Mouse (Mus musculus): ENCODE data around the gene Hoxa10.

The Hoxa10 gene

DNA sequence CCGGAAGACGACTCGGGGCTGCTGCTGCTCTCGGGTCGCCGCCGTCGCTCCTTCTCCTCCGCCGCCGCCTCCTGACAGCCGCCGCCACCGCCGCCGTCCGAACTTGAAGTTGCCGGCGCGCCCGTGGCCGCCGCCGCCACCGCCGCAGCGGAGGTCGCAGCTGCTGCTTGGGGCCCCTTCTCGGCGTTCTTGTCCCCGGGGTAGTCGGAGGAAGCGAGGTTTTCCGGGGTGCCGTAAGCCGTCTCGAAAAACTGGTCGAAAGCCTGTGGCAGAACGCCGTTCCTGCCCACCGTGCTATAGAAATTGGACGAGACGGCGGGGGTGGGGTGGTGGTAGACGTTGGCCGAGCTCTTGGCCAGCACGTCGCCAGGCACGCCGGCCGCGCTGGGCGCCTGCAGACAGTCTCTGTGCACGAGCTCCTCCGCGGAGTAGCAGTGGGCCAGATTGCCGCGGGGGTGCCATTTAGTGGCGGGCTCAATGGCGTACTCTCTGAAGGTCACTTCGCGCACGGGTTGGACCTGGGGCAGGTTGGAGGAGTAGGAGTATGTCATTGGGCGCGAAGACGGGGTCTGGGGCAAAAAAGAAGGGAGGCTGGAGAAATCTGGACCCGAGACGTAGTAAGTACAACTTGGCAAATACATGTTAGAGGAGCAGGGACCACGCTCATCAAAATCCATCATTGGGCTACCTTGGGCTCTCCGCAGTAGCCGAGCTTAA lies 4.5 kb upstream of the Hoxa10 start:
- no peak for DNase-seq (ENCODE audit: low spot score in 2 of 2)

DNA sequence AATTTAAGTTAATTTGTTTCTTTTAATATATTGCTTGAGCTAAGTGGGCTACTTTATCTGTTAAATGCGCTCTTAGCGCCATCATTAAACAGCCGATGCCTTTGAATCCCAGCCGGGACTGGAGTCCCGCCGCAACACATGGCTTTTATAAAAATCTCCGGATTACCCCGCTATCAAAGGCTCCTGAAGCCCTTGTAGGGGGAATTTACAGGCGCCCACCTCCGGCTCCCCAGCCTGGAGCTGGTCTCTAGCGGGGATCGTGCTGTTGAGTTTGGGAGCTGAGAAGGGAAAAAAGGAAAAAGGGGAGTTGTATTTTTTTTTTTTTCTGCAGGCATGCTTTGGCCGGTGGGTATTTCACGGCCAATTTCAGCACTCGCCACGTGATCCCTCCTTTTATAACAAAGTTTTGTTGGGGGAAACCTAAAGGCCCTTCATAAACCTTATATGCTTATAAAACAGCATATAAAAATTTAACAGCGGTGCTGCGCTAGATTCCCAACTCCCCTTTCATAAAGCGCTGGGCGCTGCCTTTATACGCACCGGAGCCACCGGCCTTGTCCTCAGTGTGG lies 3.9 kb upstream of the Hoxa10 start:
- DNase-seq (ENCODE audit: low spot score in 2 of 2): no peak

DNA sequence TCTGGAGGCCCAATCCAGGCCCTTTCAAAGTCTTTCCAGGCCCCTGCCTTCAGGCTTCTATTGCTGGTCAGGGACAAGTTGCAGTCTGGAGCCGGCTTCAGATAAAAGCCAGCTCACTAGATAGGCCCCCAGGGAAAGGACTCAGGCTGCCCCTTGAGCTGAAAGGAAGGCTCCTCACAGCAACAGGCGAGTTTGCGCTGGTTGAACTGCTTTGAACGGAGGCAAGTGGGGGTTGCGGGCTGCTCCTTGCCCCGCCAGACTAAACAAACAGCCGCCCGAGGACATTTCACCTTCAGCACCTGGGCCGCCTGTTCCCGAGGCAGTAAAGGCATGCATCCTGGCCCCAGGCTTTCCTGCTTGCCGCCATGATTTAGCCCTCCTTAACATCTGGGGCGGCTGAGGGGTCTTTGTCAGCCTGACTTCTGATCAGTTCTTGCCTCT lies 3.0 kb upstream of the Hoxa10 start:
- no peak for DNase-seq (ENCODE audit: low spot score in 2 of 2)

DNA sequence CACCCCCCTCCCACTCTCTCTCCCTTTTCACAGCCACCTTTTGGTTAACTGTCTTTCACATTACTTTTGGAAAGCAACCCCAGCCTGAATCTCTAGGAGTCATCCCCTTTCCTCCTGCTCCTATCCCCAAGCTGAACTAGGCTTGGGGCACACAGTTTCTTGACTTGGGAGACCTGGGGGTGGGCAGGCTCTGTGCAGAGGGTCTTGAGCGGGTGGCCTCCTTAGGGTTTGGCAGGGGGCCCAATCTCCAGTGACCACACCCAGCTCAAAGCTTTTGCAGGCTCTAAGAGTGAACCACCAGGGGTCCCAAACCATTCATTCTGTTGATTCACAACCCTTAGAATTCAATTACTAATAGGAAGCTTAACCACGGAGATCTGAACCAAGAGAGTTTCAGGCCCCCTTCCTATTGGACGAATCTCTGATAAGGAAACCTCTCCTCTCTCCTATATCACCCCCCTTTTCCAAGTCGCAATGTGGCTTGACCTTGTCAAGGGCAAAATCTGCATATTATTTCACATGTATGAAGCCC lies 2.2 kb upstream of the Hoxa10 start:
- DNase-seq (ENCODE audit: low spot score in 2 of 2): no peak

DNA sequence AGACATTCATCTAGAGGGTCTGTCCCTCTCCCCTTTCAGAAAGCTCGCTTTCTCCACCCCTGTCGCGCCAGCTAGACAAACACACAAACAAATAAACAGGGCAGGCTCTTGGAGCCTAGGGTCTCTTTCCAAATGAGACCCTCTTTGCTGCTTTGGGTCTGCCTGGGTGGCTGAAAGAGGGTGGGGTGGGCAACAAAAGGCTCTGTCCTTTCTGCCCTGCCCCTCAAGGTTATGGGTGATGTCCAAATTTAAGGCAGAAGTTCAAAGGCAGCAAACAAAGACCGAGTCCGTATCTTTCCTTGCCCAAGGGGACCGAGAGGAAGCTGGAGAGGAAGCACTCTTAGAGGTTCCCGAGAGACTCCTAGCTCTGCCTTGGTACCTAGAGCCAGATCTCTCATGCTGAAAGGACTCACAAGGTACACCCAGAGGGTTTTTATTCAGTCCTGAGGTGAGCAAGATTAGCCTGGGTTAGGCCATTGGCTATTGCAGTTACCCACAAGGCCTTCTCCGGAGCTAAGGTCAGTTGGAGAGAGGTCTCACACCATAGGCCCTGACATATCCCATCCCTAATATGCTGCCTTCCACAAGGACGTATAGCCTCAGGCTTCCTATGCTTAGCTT lies 457 bp upstream of the Hoxa10 start:
- DNase-seq (ENCODE audit: low spot score in 2 of 2): no peak

DNA sequence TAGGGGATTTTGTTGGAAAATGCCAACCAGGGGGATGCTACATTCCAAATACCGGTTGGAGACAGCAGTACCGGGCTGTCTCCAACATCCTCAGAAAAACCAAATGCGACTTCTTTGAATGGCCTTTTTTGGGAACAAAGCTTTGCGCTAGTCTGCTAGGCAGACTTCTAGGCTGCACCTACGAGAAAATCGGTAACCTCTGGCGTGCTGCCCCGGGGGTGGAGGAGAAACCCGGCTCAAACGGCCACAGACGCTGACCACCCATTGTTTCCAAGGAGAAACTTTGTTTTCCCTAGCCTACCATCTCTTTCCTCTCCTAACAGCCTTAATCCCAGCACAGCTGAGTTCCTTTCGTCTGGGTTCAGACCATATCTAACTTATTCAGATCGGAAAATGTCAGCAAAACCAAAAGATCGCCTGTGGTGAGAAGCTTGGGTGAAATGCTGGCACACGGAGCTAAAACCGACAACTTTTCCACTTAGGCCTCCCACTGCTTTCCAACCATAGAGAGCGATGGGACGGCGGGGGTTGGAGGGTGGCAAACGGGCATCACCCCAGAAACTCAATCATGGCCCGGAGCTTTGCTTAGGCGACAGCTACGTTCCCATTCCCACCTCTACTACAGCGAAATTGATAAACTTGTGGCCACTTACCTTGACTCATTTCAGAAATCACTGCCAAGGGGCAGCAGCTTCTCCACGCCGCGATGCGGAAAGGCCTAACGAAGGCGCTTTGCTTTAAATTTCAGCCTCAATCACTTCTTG lies 847 bp downstream of the Hoxa10 start:
- DNase-seq (ENCODE audit: low spot score in 2 of 2): no peak

DNA sequence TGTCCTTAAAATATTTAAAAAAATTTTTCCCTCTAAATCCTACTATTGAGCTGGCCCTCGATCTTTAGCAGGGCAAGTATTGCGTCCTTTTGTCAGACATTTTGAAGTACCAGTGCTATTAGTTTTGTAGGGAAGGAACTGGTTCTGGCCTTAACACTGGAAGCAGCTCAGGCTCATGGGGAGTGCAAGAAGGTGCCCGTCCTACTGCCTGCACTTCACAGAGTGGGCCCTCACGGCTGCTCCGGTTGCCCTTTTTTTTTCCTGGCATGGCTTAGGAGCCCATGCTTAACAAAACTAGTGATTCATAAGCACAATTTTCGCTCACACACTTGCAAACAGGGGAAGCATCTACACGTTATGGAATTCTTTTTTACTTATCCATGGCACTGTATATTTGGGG lies 1.7 kb downstream of the Hoxa10 start:
- DNase-seq (ENCODE audit: low spot score in 2 of 2): no peak

DNA sequence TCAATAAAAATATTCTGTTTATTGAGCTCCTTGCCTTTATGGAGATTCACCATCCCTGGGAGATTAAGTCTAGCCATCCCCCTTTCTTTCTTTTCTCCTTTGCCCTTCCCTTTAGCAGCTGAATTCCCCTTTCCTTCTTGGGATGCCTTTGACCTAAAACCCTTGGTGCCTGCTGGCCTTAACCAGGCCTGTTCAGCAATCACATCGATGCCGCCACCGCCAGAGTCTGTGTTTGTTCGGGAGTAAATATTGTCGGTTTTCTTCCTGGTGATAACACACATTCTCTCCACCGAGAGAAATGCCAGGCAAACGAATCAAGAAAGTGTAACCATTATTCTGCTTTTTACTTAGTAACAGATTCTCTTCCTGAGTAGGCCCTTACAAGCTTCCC lies 2.5 kb downstream of the Hoxa10 start:
- no peak for DNase-seq (ENCODE audit: low spot score in 2 of 2)

DNA sequence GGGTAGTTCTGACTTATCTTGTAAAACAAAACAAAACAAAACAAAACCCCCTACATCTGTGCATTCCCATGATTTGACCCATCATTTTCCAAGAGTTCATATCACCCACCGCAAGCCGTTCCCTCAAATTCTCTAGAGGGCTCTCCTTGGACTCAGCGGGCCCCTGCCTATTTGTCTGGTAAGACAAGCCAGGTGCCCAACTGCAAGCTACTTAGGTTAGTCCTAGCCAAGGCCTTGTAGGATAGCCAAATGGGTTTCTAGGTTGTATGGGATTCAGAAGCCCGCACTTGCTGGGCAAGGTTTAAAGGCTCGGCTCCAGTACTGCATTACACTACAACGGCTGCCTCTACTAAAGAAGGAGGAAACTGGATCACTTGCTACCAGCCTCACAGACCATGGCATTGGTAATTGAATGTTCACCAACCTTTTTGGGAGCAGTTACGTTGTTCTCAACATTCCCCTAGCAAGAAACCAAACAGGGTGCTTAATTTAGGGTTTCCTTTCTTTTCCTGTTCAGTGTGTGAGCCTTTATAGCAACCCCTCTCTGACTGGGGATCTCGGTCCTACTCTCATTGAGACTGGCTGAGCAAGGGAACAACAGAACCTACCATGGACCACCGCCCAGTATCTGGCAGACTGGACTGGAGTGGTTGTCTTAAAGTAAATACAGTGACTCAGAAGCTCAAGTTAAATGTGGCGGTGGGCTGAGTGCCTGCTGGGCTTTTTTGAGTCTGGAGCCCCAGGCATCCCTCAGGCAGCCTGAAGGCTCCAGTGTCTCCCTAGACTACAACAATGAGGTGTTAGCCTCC lies 3.1 kb downstream of the Hoxa10 start:
- no peak for DNase-seq (ENCODE audit: low spot score in 2 of 2)

DNA sequence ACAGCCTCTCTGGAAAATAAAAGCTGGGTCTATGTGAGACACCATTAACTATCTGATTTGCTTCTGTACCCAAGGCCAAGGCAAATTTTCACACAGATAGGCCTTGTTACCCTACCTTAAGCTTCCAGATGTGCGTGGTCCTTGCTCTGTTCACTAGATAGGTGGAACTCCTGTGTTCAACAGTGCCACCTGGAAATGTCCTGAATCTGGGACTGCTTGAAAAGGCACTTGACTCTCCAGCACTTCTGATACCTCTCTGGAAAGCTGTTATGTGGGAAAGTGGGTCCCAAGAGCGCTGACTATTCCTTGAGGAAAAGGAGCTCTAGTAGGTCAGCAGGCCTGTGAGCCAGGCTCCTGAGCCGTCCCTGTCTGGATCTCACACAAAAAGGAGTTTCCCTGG lies 3.8 kb downstream of the Hoxa10 start:
- DNase-seq (ENCODE audit: low spot score in 2 of 2): no peak

DNA sequence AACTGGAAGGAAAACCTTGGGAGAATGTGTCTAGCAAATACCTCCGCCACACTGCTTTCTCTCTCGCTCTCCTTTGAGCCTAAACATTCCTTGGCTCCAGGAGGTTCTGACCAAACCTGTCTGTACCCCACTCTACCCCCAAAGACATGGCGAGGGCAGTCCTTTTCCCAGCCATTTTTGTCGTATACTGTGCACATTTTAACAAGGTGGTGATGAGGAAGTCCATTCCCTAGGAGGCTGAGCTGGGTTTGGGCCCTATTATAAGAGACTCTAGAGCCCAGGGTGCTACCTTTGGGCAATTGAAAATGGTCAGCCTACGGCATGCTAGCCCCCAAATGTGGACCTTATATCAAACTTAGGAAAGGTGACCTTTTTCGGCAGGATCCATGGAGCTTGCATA lies 4.8 kb downstream of the Hoxa10 start:
- DNase-seq (ENCODE audit: low spot score in 2 of 2): no peak

DNA sequence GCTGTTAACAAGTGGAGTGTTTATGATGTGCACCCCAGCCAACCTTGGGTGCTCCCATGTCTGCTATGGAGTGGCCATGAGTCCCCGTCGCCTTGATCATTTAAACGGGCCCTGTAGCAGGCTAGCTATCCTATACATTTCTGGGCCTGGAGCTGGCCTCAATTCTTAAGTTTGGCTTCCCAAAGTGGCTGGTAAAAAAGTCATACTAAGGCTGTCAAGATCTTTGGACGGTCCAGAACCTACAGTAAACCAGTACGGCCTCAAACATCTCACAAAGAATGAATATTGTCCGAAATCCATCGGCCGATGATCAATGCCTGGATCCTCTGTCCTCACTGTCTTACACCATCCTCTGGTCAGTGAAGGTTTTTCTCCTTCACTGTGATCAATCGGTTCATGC lies 5.4 kb downstream of the Hoxa10 start:
- no peak for DNase-seq (ENCODE audit: low spot score in 2 of 2)

DNA sequence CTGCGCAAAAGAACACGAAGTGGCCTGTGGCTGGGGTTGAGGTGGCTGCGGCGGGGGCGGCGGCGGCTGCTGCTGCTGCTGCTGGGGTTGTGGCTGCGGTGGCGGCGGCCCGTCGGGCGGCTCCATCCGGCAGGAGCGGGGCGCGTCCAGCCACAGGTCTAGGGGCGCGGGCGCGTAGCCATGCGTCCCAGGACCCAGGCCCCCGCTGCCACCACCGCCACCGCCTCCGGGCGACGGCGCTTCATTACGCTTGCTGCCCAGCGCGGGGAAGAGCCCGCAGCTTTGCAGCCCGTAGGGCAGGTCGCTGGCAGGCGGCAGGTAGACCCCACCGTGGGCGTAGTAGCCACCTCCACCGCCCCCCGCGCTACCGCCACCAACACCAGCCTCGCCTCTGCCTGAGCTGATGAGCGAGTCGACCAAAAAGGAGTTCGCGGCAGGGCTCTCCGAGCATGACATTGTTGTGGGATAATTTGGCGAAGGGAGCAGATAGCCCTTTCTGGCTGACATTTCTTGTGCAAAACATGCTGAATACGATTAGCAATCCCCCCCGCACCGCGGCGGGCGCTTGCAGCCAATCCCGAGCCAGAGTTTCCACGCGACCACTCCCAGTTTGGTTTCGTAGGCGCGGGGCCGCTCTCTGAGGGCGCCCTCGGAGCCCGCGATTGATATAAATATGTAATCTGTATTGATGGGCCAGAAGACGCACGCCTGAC lies 6.1 kb downstream of the Hoxa10 start:
- DNase-seq (ENCODE audit: low spot score in 2 of 2): no peak

DNA sequence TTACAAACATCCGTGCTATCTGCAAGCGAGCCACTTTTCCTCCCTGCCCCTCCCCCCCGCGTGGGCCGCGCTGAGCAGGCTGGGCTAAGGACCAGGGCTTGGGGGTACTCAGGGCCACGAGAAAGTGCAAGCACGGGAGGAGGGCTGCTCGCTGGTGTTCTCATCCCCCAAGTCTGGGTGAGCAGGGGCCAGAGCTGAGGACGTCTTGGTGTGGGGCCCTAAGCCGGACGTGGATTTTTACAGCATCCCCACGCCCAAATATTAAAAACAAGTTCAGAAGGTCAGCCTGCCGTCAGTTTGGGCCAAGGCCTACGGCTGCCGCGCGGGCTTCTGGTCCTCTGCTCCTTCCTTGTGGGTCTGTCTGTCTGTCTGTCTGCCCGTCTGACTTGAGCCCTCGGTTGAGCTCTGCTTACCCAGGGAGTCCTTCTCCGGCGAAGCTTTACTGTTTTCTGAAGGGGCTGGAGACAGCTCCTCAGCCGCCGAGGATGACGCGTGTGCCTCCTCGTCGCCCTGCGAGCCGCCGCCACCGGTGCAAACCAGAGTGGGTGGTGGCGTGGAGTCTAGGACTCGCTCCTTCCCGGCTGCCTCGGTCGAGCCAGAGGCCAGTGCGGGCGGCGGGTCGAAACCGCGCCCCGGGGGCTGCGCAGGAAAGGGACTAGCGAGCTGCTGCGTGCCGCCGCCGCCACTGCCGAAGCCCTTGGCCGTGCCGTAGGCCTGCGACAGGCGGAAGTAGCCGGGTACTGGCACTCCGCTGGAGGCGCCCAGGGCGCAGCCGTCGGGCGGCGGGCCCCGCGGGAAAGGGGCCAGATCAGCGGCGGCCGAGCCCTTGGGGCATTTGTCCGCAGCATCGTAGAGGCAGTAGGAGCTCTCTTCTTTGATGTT lies 6.9 kb downstream of the Hoxa10 start:
- DNase-seq (ENCODE audit: low spot score in 2 of 2): no peak

DNA sequence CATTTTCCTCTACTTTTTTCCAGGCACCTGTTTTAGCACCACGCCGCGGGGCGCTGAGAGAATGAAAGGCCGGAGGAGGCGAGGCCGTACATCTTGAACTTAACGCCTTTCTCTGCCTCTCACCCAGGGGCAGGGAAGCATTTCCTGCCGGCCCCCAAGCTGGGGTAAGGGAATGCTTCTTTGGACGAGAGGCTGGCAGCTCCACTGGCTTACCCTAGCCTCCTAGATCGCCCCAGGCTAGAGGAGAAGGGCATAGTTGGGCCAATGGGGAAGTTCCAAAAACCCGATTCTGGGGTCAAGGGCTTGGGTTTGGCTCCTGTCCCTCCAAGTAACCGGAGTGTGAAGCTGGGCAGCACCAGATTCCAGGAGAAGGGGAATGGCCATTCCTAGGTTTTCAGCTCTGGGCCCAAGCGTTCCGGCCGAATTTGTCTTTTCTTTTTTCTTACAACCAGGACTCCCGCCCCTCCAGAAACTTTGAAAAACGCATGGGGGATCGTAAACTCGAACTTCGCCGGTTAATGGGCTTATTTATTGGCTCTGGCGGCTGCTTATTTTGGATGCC lies 7.6 kb downstream of the Hoxa10 start:
- no peak for DNase-seq (ENCODE audit: low spot score in 2 of 2)

DNA sequence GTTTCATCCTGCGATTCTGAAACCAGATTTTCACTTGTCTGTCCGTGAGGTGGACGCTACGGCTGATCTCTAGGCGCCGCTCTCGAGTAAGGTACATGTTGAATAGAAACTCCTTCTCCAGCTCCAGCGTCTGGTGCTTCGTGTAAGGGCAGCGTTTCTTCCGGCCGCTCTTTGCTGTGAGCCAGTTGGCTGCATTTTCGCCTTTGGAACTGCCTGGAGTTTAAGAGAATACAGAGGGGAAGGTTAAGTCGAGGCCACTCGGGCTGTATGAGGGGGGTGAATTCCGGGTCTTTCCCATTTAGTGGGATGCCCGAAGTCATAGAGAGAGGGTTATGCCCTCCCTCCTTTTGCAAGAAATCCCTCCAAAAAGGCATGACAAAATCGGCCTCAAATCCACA lies 8.1 kb downstream of the Hoxa10 start:
- no peak for DNase-seq (ENCODE audit: low spot score in 2 of 2)

DNA sequence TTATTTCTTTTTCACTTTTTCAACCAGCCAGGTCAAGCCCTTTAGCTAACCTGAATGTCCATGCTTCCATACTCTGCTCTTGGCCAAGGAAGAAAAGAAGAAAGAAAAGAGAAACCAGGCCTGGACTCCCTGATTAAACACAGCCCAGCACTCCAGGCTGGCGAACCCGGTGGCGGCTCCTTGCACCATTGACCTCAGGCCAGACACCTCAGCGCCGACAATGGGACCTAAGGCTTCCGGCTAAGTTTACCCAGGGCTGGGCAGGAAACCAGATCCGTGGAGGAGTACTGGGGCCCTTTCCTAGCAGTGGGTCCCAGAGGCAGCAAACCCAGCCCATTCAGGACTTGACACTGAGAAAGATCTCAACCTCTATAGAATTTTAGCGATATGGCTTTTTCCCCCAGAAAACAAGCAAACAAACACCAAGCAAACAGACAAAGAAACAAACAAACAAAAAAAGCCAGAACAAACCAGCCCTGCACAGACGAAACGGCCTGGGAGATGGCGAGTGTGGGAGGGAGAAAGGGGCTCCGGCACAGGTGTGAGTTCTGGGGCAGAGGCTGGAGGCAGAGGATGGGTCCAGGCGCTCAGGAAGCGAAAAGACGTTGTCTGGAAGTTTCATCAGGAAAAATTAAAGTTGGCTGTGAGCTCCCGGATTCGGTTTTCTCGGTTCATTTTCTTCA lies 8.6 kb downstream of the Hoxa10 start:
- no peak for DNase-seq (ENCODE audit: low spot score in 2 of 2)

DNA sequence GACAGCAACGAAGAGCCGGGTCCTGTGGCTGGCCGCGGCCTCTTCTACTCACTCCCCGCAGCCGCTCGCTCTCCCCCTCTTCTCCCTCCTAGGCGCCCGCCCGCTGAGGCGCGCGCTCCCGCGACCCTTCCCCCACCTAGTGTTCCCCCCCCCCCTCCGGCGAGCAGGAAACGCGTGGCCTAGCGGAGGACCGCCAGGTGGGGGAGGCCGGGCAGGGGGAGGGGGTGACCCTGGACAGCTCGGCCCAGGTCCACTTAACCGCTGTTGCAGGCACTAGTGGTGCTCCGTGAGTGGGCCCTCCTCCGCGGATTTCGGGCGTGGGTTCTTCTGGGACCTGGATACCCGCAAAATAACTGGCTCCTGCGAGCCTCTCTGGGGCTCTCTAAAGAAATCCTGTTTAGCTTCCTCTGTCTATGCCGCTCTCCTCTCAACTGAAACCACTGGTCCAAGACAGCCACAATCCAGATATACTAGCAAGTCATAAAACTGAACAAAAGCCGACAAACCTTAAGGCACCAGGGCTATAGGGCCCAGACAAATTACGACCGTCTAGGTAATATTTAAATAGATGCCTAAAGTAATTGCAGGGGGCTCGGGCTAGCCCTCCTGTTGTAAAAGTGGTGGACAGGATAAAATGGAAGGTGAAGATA lies 10.0 kb downstream of the Hoxa10 start, which contains the start of gene Hoxa9:
Gene Hoxa9, minus strand, starts transcription at position 574 of the 650 bp plus-strand sequence.
- no peak for DNase-seq (ENCODE audit: low spot score in 2 of 2)
